Mouse (Mus musculus) liver, postnatal 0 days (tissue): ENCODE measurements around the gene Nxpe2.

Experiments used
- CTCF ChIP-seq: sonication (generic); IDR thresholded peaks from 2 replicates; pipeline ENCODE4 v1.5.1; 2016; ENCODE audit warnings: antibody characterized with exemption, low read depth
- EP300 ChIP-seq: IDR thresholded peaks from 2 replicates; pipeline ENCODE4 v1.6.1; 2016; ENCODE audit warnings: antibody characterized with exemption, low read depth, mild to moderate bottlenecking

DNA sequence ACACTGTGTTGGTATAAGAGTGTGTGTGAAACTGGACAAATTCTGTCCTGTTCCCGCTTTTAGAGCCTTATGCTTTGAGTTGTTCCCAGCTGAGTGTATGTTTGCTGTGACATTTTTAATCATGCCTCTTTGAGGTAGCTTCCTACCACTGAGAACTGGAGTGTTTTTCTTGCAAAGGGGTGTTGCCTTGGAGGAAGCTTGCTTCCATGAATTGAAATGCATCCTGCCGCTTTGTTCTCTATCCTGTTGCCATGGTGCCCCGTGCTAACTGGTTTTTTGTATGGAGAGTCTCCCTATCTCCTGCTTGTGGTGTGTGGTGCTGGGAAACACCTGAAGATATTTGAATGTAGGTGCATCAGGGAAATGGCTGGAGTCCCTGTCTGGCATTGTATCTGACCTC is 39.1 kb downstream of the Nxpe2 start:
- no peak for TF ChIP-seq CTCF
- no peak for TF ChIP-seq EP300
